Mouse (Mus musculus) liver, adult 2 months (tissue): Measurements from ENCODE around the gene Rpl26.

Source experiments
- CTCF ChIP-seq: fragments of 200-500 bp; IDR thresholded peaks from 2 replicates; pipeline ENCODE4 v1.5.1; 2011; ENCODE audit warnings: low read depth, low read length, control low read depth
- POLR2A ChIP-seq: fragments of 200-500 bp; IDR thresholded peaks from 2 replicates; pipeline ENCODE4 v1.6.1; 2011; ENCODE audit warnings: low read length, control low read depth; ENCODE audit not compliant: insufficient read depth; ENCODE audit errors: extremely low read depth

DNA sequence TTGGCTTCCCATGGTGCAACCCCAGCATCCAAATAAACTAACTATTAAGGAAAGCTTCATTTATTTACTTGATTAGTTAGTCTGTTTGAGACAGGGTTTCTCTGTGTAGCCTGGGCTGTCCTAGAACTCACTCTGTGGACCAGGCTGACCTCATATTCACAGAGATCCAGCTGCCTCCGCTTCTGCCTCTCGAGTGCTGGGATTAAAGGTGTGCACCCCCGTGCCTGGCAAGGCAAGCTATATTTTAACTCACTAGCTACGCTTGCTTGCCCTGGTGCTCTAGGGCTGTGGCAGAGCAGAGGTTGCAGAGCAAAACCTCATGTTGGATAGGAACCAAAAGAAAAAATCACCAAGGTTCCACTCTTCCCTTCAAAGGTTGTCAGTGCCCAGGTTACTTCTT is 39.1 kb downstream of the Rpl26 start:
- TF ChIP-seq CTCF = no peak
- TF ChIP-seq POLR2A = no peak
